Mouse (Mus musculus): ENCODE results near the gene Itprip. TPM values are rescaled to one million over a fixed set of nuclear protein-coding genes. Genes with fewer than 3 reads are reported as not detected.
A peak's percentile ranks its signal among the peaks of the same experiment; 100 is the strongest.

Itprip gene
- polyA plus RNA-seq, 1 experiment, result 1.6 TPM

- Histone ChIP-seq H3K4me1 (ENCODE audit: control insufficient read depth, insufficient read depth, insufficient read length, low read length) (peaks cover 25% of the 10 kb centered on the region), H3K27ac (replicated peaks; ENCODE audit: low read depth, low read length) (no peak overlapping the region), H3K4me3 (ENCODE audit: insufficient read depth, low read depth, low read length) (no peak overlapping the region)
Observed at GRCm38 (mm10) chr19:47905081-47905480, 14.0 kb downstream of the Itprip start.

GRCm38 (mm10) chr19:47903679-47904078, 15.4 kb downstream of the Itprip start:
- Histone ChIP-seq H3K4me1 (ENCODE audit: control insufficient read depth, insufficient read depth, insufficient read length, low read length) (peaks cover 23% of the 10 kb centered on the region), H3K27ac (replicated peaks; ENCODE audit: low read depth, low read length) (no peak overlapping the region)

GRCm38 (mm10) chr19:47902316-47903201, 16.5 kb downstream of the Itprip start:
- no peak overlapping the region for H3K4me3 ChIP-seq (ENCODE audit: insufficient read depth, low read depth, low read length)
- 0 out of 2 replicates have a peak overlapping the region, but pooled peaks have one; percentile 9 for H3K27ac ChIP-seq (replicated peaks; ENCODE audit: low read depth, low read length)
- H3K4me1 ChIP-seq (ENCODE audit: control insufficient read depth, insufficient read depth, insufficient read length, low read length), result peaks cover 23% of the 10 kb centered on the region

More at GRCm38 (mm10) chr19:47903679-47904078, 15.4 kb downstream of the Itprip start:
- no peak overlapping the region for H3K4me3 ChIP-seq (ENCODE audit: insufficient read depth, low read depth, low read length)

GRCm38 (mm10) chr19:47900558-47900957, 18.5 kb downstream of the Itprip start:
- Histone ChIP-seq H3K27ac (replicated peaks; ENCODE audit: low read depth, low read length) (no peak overlapping the region), H3K4me1 (ENCODE audit: control insufficient read depth, insufficient read depth, insufficient read length, low read length) (peaks cover 20% of the 10 kb centered on the region), H3K4me3 (ENCODE audit: insufficient read depth, low read depth, low read length) (no peak overlapping the region)

- Histone ChIP-seq H3K4me1 (ENCODE audit: control insufficient read depth, insufficient read depth, insufficient read length, low read length) (peaks cover 20% of the 10 kb centered on the region), H3K4me3 (ENCODE audit: insufficient read depth, low read depth, low read length) (no peak overlapping the region), H3K27ac (replicated peaks; ENCODE audit: low read depth, low read length) (no peak overlapping the region)
Observed at GRCm38 (mm10) chr19:47900012-47900411, 19.1 kb downstream of the Itprip start.

- no peak overlapping the region for H3K4me3 ChIP-seq (ENCODE audit: insufficient read depth, low read depth, low read length)
Observed at GRCm38 (mm10) chr19:47898472-47899079, 20.5 kb downstream of the Itprip start.

GRCm38 (mm10) chr19:47893092-47893491, 26.0 kb downstream of the Itprip start:
- Histone ChIP-seq H3K4me1 (ENCODE audit: control insufficient read depth, insufficient read depth, insufficient read length, low read length) (peaks cover 7% of the 10 kb centered on the region; the same call in 1 of the 2 replicates), H3K4me3 (ENCODE audit: insufficient read depth, low read depth, low read length) (no peak overlapping the region), H3K27ac (replicated peaks; ENCODE audit: low read depth, low read length) (no peak overlapping the region)

More at GRCm38 (mm10) chr19:47898472-47899079, 20.5 kb downstream of the Itprip start:
- H3K4me1 ChIP-seq (ENCODE audit: control insufficient read depth, insufficient read depth, insufficient read length, low read length), result peaks cover 19% of the 10 kb centered on the region
- H3K27ac ChIP-seq (replicated peaks; ENCODE audit: low read depth, low read length), result no peak overlapping the region

GRCm38 (mm10) chr19:47891562-47892312, 27.4 kb downstream of the Itprip start:
- H3K4me1 ChIP-seq (ENCODE audit: control insufficient read depth, insufficient read depth, insufficient read length, low read length), result peaks cover 7% of the 10 kb centered on the region; the same call in 1 of the 2 replicates
- H3K27ac ChIP-seq (replicated peaks; ENCODE audit: low read depth, low read length), result peak overlapping the region; percentile 92
- H3K4me3 ChIP-seq (ENCODE audit: insufficient read depth, low read depth, low read length), result no peak overlapping the region

- Histone ChIP-seq H3K4me1 (ENCODE audit: control insufficient read depth, insufficient read depth, insufficient read length, low read length) (peaks cover 7% of the 10 kb centered on the region; the same call in 1 of the 2 replicates), H3K27ac (replicated peaks; ENCODE audit: low read depth, low read length) (peak overlapping the region; percentile 92), H3K4me3 (ENCODE audit: insufficient read depth, low read depth, low read length) (peak overlapping the region; percentile 44)
Observed at GRCm38 (mm10) chr19:47890489-47891130, 28.5 kb downstream of the Itprip start.

- Histone ChIP-seq H3K4me1 (ENCODE audit: control insufficient read depth, insufficient read depth, insufficient read length, low read length) (peaks cover 7% of the 10 kb centered on the region; the same call in 1 of the 2 replicates), H3K4me3 (ENCODE audit: insufficient read depth, low read depth, low read length) (no peak overlapping the region), H3K27ac (replicated peaks; ENCODE audit: low read depth, low read length) (no peak overlapping the region)
Observed at GRCm38 (mm10) chr19:47888037-47888436, 31.1 kb downstream of the Itprip start.

GRCm38 (mm10) chr19:47887417-47887816, 31.7 kb downstream of the Itprip start:
- Histone ChIP-seq H3K4me3 (ENCODE audit: insufficient read depth, low read depth, low read length) (no peak overlapping the region), H3K27ac (replicated peaks; ENCODE audit: low read depth, low read length) (peak overlapping the region; percentile 41; the same call in 1 of the 2 replicates), H3K4me1 (ENCODE audit: control insufficient read depth, insufficient read depth, insufficient read length, low read length) (peaks cover 7% of the 10 kb centered on the region; the same call in 1 of the 2 replicates)

GRCm38 (mm10) chr19:47886617-47887016, 32.5 kb downstream of the Itprip start:
- Histone ChIP-seq H3K27ac (replicated peaks; ENCODE audit: low read depth, low read length) (peak overlapping the region; percentile 41; the same call in 1 of the 2 replicates), H3K4me1 (ENCODE audit: control insufficient read depth, insufficient read depth, insufficient read length, low read length) (peaks cover 3% of the 10 kb centered on the region; the same call in 1 of the 2 replicates), H3K4me3 (ENCODE audit: insufficient read depth, low read depth, low read length) (no peak overlapping the region)

- no peak overlapping the region for H3K4me3 ChIP-seq (ENCODE audit: insufficient read depth, low read depth, low read length)
- H3K27ac ChIP-seq (replicated peaks; ENCODE audit: low read depth, low read length), result peak overlapping the region; percentile 19; the same call in 1 of the 2 replicates
- H3K4me1 ChIP-seq (ENCODE audit: control insufficient read depth, insufficient read depth, insufficient read length, low read length), result no peaks in the 10 kb centered on the region
Observed at GRCm38 (mm10) chr19:47885886-47886285, 33.2 kb downstream of the Itprip start.

- Histone ChIP-seq H3K4me3 (ENCODE audit: insufficient read depth, low read depth, low read length) (no peak overlapping the region), H3K27ac (replicated peaks; ENCODE audit: low read depth, low read length) (no peak overlapping the region), H3K4me1 (ENCODE audit: control insufficient read depth, insufficient read depth, insufficient read length, low read length) (no peaks in the 10 kb centered on the region)
Observed at GRCm38 (mm10) chr19:47885191-47885743, 33.8 kb downstream of the Itprip start.

Data from brown adipose tissue, adult 24 weeks (tissue).